Mouse (Mus musculus) midbrain, embryonic 11.5 days (tissue): ENCODE results near the gene Adam22. TPM values are rescaled to one million over a fixed set of nuclear protein-coding genes. Genes with fewer than 3 reads are reported as not detected.

Source experiments
- ATAC-seq: fragments of 200-750 bp; cut with Nextera tagmentation; 2 replicates; pipeline ENCODE4 v1.8.0; 2017; ENCODE audit warnings: moderate TSS enrichment, moderate library complexity; ENCODE audit not compliant: low FRiP score
- DNase-seq: peaks from one replicate; pipeline ENCODE4 v3.0.0; 2015; ENCODE audit warnings: low spot score; ENCODE audit errors: missing footprints
- H3K27ac ChIP-seq: fragments of 300-500 bp; sonication (generic); 2 replicates; pipeline ENCODE4 v1.5.1; 2014; ENCODE audit warnings: low read depth, low read length
- H3K27me3 ChIP-seq: fragments of 300-500 bp; sonication (generic); 2 replicates; pipeline ENCODE4 v1.6.1; 2014; ENCODE audit warnings: mild to moderate bottlenecking, low read length, moderate library complexity, mixed read lengths; ENCODE audit not compliant: control insufficient read depth, insufficient read depth
- H3K36me3 ChIP-seq: fragments of 300-500 bp; sonication (generic); 2 replicates; pipeline ENCODE4 v1.6.1; 2014; ENCODE audit warnings: mild to moderate bottlenecking, low read length, moderate library complexity, mixed read lengths; ENCODE audit not compliant: control insufficient read depth, insufficient read depth
- H3K4me1 ChIP-seq: fragments of 300-500 bp; sonication (generic); 2 replicates; pipeline ENCODE4 v1.6.1; 2014; ENCODE audit warnings: low read length; ENCODE audit not compliant: control insufficient read depth, insufficient read depth
- H3K4me2 ChIP-seq: fragments of 300-500 bp; sonication (generic); 2 replicates; pipeline ENCODE4 v1.6.1; 2014; ENCODE audit warnings: mild to moderate bottlenecking, moderate library complexity
- H3K4me3 ChIP-seq: fragments of 300-500 bp; sonication (generic); 2 replicates; pipeline ENCODE4 v1.5.1; 2014; ENCODE audit warnings: low read depth, low read length
- H3K9ac ChIP-seq: fragments of 300-500 bp; sonication (generic); 2 replicates; pipeline ENCODE4 v1.6.1; 2014; ENCODE audit warnings: low read length
- H3K9me3 ChIP-seq: fragments of 300-500 bp; sonication (generic); 2 replicates; pipeline ENCODE4 v1.6.1; 2016; ENCODE audit warnings: low read length; ENCODE audit not compliant: control insufficient read depth
- WGBS: fragments of 180-500 bp; shearing (Covaris S2); extraction: QIAGEN DNeasy Blood & Tissue Kit; methylation state at CpG from one replicate; pipeline ENCODE4 v1.1.7; 2014; 5-methylcytosine and 5-hydroxymethylcytosine counted together
- polyA plus RNA-seq: library from polyadenylated mRNA; unstranded; fragments of >200 nt; fragmentation: Nextera tagmentation; extraction: Ambion mirVana; gene quantifications from 2 replicates; pipeline ENCODE4 v1.2.1, GENCODE M21; 2014

The Adam22 gene
- polyA plus RNA-seq, 1 experiment from 2014 or later = 14.8 TPM

DNA sequence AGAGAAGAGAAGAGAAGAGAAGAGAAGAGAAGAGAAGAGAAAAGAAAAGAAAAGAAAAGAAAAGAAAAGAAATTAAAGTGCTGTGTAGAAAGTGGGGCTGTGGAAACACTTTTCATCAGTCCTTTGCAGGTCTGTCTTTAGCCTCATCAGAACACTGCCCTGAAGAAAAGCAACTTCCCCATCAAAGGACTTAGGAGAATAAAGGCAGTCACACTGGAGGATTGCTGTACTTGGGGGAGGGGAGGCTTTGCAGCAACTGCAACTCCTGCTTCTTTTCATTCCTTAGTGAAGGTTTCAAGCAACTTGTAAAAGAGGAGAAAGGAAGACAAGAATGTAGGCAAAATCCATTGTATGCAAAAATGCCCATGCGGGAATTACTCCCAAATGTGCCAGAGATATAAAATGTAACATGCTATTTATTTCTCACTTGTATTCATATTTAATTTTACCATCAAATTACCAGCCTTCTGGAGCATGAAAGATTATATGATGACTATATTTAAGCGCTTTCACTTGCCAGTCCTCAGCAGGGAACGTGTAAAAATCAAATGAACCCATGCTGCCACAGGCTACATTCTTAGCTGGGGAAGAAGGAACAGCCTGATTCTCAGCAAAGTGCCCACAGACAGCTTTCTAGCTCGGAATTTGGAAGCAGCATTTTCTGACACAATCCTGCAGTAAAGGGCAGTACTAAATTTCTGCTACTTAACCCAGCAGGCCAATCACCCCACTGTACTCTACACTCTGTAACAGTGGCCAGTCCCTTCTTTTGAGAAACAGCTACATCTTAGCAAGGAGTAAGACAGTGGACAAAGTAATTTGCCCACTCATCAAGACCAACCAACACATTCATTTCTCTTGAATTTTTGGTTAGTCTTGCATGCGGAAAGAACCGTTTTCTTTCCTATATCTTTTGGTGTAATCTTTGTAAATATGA, 78.0 kb downstream of the Adam22 start:
- H3K27me3 ChIP-seq = no peaks in the 10 kb centered on the region
- 47% methylated on average over 6 of the region's 6 CpGs for WGBS
- DNase-seq (peak; percentile 68), ATAC-seq (peak; percentile 62; the same call in 1 of the 2 replicates)
- H3K27ac ChIP-seq = no peak overlapping the region
- H3K9ac ChIP-seq = no peak overlapping the region
- no peak overlapping the region for H3K4me3 ChIP-seq
- no peaks in the 10 kb centered on the region for H3K36me3 ChIP-seq
- no peaks in the 10 kb centered on the region for H3K9me3 ChIP-seq
- H3K4me2 ChIP-seq = no peak overlapping the region
- peaks cover 4% of the 10 kb centered on the region; the same call in 1 of the 2 replicates for H3K4me1 ChIP-seq

DNA sequence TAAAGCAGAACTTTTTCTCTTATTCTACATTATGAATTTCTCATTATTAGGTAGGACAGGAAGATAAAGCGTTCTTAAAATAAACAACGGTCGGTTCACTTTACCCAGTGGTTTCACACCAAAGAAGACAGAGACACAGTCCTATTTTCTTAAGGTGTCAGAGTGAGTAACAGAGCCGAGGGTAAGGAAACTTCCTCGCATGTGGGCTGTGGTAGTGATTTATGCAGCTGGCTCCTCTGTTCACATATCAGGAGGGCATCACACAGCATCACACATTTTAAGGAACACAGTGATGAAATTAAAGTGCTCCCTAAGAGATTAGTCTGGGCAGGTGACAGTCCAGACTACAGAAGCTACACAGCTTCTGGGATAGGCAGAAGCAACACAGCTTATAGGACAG, 83.8 kb downstream of the Adam22 start:
- H3K9ac ChIP-seq = no peak overlapping the region
- WGBS = 92% methylated on average over 5 of the region's 5 CpGs
- H3K4me2 ChIP-seq = no peak overlapping the region
- no peaks in the 10 kb centered on the region for H3K9me3 ChIP-seq
- H3K27ac ChIP-seq = no peak overlapping the region
- H3K4me3 ChIP-seq = no peak overlapping the region
- H3K27me3 ChIP-seq = no peaks in the 10 kb centered on the region
- H3K4me1 ChIP-seq = no peaks in the 10 kb centered on the region
- DNase-seq = no peak
- ATAC-seq = no peak
- H3K36me3 ChIP-seq = no peaks in the 10 kb centered on the region

DNA sequence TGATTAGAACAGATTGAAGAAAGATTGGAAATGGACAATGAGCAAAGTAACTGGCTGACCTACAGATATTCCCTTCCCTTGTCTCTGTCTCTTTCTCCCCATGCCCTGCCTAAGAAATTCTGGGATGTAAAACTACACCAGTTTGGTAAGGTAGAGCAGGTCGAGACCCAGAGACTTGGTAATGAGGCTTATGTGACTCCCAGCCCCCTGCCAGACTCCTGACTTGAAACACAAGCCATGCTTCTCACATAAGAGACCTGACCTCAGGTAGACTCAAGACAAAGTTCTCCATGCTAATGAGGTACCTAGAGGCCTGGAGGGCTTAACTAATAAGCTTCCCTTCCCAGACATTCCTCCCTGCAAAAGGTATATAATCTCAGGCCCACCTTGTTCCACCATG, 91.8 kb downstream of the Adam22 start:
- Histone ChIP-seq H3K36me3 (no peaks in the 10 kb centered on the region), H3K9ac (no peak overlapping the region), H3K9me3 (no peaks in the 10 kb centered on the region), H3K4me2 (no peak overlapping the region), H3K27me3 (no peaks in the 10 kb centered on the region), H3K4me3 (no peak overlapping the region), H3K4me1 (no peaks in the 10 kb centered on the region), H3K27ac (no peak overlapping the region)
- ATAC-seq (no peak), DNase-seq (peak; percentile 75)
- WGBS = 91% methylated on average over 1 of the region's 1 CpGs

DNA sequence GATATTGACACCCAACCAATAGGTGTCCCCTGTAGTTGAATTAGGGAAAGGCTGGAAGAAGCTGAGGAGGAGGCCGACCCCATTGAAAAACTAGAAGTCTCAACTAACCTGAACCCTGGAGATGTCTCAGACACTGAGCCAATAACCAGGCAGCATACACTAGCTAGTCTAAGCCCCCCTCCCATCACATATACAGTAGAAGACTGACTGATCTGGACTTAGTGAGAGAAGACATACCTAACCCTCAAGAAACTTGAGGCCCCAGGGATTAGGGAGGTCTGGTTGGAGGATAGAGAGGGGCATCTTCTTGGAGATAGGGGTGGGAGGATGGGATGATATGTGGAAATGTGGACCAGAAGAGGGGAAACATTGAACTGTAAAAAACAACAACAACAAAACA, 110.6 kb downstream of the Adam22 start:
- no peaks in the 10 kb centered on the region for H3K9me3 ChIP-seq
- H3K27me3 ChIP-seq = no peaks in the 10 kb centered on the region
- H3K4me2 ChIP-seq = no peak overlapping the region
- DNase-seq (peak; percentile 61), ATAC-seq (no peak)
- H3K9ac ChIP-seq = no peak overlapping the region
- no peaks in the 10 kb centered on the region for H3K4me1 ChIP-seq
- H3K27ac ChIP-seq = no peak overlapping the region
- 100% methylated on average over 1 of the region's 1 CpGs for WGBS
- no peak overlapping the region for H3K4me3 ChIP-seq
- H3K36me3 ChIP-seq = no peaks in the 10 kb centered on the region

DNA sequence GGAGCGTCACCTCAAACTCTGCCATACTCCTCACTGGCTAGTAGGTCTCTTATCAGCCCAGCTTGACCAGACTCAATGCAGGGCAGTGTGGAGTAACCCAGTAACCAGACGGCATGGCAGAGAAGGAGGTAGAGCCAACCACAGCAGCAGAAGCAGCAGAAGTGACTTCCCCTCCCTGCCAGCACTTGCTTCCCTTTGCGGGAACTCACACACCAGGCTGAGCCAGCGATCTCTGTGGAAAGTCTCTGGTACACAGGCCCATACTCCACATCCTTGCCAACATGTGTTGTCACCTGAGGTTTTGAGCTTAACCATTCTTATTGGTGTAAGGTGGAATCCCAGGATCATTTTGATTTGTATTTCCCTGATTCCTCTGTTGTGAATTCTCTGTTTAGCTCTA, 111.5 kb downstream of the Adam22 start:
- ATAC-seq = no peak
- Histone ChIP-seq H3K36me3 (no peaks in the 10 kb centered on the region), H3K4me2 (no peak overlapping the region), H3K4me1 (no peaks in the 10 kb centered on the region), H3K9ac (no peak overlapping the region), H3K27ac (no peak overlapping the region), H3K4me3 (no peak overlapping the region), H3K27me3 (no peaks in the 10 kb centered on the region), H3K9me3 (no peaks in the 10 kb centered on the region)
- peak; percentile 51 for DNase-seq
- WGBS = 98% methylated on average over 4 of the region's 4 CpGs

DNA sequence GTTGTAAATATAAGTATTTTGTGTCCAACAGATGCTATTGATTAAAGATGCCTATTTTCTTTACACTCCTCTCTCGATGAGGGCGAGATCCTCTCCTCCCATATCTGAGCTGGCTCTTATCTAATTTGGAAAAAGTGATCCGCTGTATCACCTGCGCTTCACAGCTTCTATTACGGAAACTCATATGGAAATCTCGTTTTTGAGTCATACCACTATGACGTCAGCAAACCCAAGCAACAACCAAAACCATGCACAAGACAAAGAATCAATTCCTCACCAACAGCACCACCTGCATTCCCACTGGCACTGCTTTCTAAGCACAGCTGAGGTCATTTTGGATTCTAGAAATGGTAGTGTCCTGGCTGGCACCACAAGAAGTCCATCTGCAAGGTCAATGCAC, 123.3 kb downstream of the Adam22 start:
- ATAC-seq = no peak
- peak; percentile 37 for DNase-seq

DNA sequence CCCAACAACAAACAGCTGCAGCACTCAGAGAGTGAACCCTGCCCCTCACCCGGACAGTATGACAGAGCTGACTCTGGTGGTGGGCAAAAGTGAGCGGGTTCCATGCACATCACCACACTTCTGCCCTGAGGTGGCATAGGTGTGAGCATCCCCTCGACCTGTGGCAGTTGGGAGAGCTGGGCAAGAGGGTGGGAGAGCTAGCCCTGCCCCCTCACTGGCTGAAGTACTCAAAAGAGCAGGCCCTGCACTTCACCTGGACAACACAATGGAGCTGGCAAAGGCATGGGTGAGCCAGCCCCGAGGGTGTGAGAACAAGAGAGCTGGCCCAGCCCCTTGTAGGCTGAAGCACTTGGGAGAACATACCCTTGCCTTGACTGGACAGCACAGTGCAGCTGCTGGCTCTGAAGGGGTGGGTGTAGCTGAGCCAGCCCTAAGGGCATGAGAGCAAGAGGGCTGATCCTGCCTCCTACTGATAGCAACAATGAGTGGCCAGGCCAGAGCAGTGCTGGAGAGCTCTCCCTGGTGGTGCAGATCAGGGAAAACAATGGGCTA, 124.8 kb downstream of the Adam22 start:
- DNase-seq = peak; percentile 60

More for the DNA sequence above, 123.3 kb downstream of the Adam22 start:
- no peak overlapping the region for H3K4me3 ChIP-seq
- no peak overlapping the region for H3K4me2 ChIP-seq
- H3K4me1 ChIP-seq = no peaks in the 10 kb centered on the region
- H3K9me3 ChIP-seq = no peaks in the 10 kb centered on the region
- no peak overlapping the region for H3K9ac ChIP-seq
- H3K27me3 ChIP-seq = no peaks in the 10 kb centered on the region
- H3K36me3 ChIP-seq = no peaks in the 10 kb centered on the region
- H3K27ac ChIP-seq = no peak overlapping the region
- 91% methylated on average over 7 of the region's 7 CpGs for WGBS

DNA sequence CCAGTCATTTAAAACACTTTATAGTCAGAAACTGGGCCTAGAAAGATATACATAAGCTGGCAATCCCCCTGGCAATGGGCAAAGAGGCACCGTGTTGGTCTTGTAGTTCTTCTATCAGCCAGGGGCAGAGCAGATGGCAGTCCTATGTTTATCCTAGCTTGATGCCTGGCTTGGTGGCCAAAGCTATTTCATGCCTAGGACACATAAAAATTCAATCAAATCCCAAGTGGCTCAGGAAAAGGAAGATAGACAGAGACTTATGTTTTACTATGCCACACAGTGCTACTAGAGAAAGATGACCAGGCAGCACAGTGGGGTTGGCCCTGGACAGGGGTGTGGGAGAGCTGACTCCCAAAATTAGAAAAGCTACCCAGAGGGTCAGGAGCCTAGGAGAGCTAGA, 125.3 kb downstream of the Adam22 start:
- Histone ChIP-seq H3K4me3 (no peak overlapping the region), H3K27me3 (no peaks in the 10 kb centered on the region), H3K9ac (no peak overlapping the region), H3K4me2 (no peak overlapping the region), H3K36me3 (no peaks in the 10 kb centered on the region), H3K27ac (no peak overlapping the region), H3K9me3 (no peaks in the 10 kb centered on the region), H3K4me1 (no peaks in the 10 kb centered on the region)
- peak; percentile 65 for DNase-seq
- WGBS = 94% methylated on average over 1 of the region's 1 CpGs
- no peak for ATAC-seq

More for the DNA sequence above, 124.8 kb downstream of the Adam22 start:
- ATAC-seq = peak; percentile 64
- Histone ChIP-seq H3K27ac (no peak overlapping the region), H3K27me3 (no peaks in the 10 kb centered on the region), H3K9me3 (no peaks in the 10 kb centered on the region), H3K9ac (no peak overlapping the region), H3K4me1 (no peaks in the 10 kb centered on the region), H3K36me3 (no peaks in the 10 kb centered on the region), H3K4me2 (no peak overlapping the region), H3K4me3 (no peak overlapping the region)
- 48% methylated on average over 4 of the region's 4 CpGs for WGBS

DNA sequence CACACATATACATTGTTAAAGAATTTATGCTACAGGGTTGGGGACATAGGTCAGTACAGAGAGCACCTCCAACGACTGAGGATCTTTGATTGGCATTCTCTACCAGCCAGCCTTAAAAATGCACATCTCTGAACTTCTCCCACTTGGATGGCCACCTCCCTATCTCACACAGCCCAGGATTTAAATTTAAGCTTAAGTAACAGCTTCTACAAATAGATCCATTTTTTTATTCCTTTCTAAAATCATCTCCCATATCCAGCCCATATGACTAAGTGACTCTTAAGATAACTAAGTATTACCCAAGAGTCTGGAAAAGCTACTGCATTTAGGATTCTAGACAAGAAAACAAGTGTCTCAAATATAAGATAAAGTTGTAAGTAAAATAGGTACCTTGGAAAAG, 140.9 kb downstream of the Adam22 start:
- DNase-seq = no peak
- no peak overlapping the region for H3K27ac ChIP-seq
- no peak overlapping the region for H3K9ac ChIP-seq
- no peaks in the 10 kb centered on the region for H3K27me3 ChIP-seq
- H3K4me1 ChIP-seq = no peaks in the 10 kb centered on the region
- H3K36me3 ChIP-seq = no peaks in the 10 kb centered on the region
- 83% methylated on average over 1 of the region's 1 CpGs for WGBS
- H3K4me2 ChIP-seq = no peak overlapping the region
- ATAC-seq = no peak
- no peak overlapping the region for H3K4me3 ChIP-seq
- no peaks in the 10 kb centered on the region for H3K9me3 ChIP-seq
